Mouse (Mus musculus): ENCODE data around the gene Gm40193. TPM values are rescaled to one million over a fixed set of nuclear protein-coding genes. Genes with fewer than 3 reads are reported as not detected.

The Gm40193 gene
- polyA plus RNA-seq, 1 experiment, result not detected

- Histone ChIP-seq H3K27ac (ENCODE audit: control insufficient read depth, insufficient read depth, low read length) (peak overlapping the region; percentile 58; the same call in 1 of the 2 replicates), H3K27me3 (ENCODE audit: control insufficient read depth, insufficient read depth, low read length) (no peaks in the 10 kb centered on the region), H3K4me3 (ENCODE audit: control insufficient read depth, insufficient read depth, low read length) (peak overlapping the region; percentile 80), H3K4me1 (replicated peaks; ENCODE audit: control insufficient read depth, insufficient read depth, low read length) (peaks cover 10% of the 10 kb centered on the region), H3K36me3 (ENCODE audit: control insufficient read depth, insufficient read depth, low read length) (no peaks in the 10 kb centered on the region)
- 9% methylated on average over 25 of the region's 25 CpGs for WGBS
- TF ChIP-seq POLR2A (IDR thresholded peaks at IDR 0.05; ENCODE audit: control insufficient read depth, extremely low read depth, insufficient read depth, low read length, poor library complexity) (no peak), CTCF (IDR thresholded peaks at IDR 0.05; ENCODE audit: borderline replicate concordance, control insufficient read depth, extremely low read depth, insufficient read depth, low read length, poor library complexity) (no peak)
- peak; percentile 51 for DNase-seq
Observed at GRCm38 (mm10) chr11:70563470-70564275, 30.9 kb upstream of the Gm40193 start.

DNA sequence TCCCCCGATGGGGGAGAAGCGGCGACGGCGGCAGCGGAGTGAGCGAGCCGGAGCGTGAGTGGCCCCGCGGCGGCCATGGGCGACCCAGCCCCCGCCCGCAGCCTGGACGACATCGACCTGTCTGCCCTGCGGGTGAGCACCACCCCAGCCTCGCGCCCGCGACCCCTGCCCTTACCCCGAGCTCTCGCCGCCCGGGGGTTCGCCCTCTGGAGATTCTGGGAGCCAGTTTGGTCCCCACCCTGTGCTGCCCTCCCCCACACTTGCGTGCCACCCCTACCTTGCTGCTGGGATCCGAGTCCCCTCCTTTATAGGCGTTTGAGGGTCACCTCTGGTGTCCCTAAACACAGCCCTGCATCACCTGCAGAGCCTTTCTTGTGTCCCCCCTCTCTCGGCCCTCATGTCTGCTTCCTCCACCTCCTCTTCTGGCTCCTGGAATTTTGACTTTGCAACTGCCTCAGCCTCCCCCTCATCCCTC is 30.3 kb upstream of the Gm40193 start:
- no peak for TF ChIP-seq POLR2A (IDR thresholded peaks at IDR 0.05; ENCODE audit: control insufficient read depth, extremely low read depth, insufficient read depth, low read length, poor library complexity)
- no peak for TF ChIP-seq CTCF (IDR thresholded peaks at IDR 0.05; ENCODE audit: borderline replicate concordance, control insufficient read depth, extremely low read depth, insufficient read depth, low read length, poor library complexity)

DNA sequence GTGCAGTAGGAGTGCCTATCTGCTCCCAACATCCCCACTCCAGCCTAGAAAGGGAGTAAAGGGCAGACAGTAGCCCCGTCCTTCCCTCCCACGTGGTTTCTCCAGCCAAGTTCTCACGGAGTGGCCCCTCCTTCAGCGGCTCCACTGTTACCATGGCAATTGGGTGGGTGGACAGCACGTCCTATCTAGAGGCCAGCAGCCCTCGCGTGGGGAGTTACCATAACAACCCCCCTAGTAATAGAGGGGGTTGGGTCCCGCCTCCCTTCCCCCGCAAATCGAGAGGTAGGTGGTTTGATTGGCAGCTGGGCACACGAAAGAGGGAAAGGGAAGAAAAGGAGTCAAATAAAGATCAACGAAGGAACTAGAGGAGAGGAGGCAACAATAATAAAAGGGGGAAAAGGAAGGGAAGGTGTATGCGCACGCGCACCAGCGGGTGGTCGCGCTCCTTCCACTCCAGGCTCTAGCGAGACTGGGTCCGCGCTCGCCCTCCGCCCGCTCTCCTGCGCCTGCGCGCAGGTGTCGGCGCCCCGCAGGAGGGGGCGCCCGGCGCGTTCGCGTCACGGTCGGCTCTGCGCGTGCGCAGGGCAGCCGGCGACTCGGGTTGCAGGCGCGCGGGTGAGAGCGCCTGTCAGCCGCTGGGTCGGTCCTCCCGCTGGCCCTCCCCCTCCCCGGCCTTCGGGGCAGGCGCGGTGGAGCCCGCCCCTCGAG is 29.7 kb upstream of the Gm40193 start, which contains the start of gene Mink1:
TSS of gene Mink1 (plus strand) at position 595 of the 708 bp plus-strand sequence.
- H3K4me1 ChIP-seq (replicated peaks; ENCODE audit: control insufficient read depth, insufficient read depth, low read length), result peaks cover 10% of the 10 kb centered on the region
- H3K4me3 ChIP-seq (ENCODE audit: control insufficient read depth, insufficient read depth, low read length), result peak within 1 kb of the TSS; percentile 80
- H3K27me3 ChIP-seq (ENCODE audit: control insufficient read depth, insufficient read depth, low read length), result no peaks in the 10 kb centered on the region
- peak within 1 kb of the TSS; percentile 58; the same call in 1 of the 2 replicates for H3K27ac ChIP-seq (ENCODE audit: control insufficient read depth, insufficient read depth, low read length)
- peak; percentile 90 for DNase-seq
- TF ChIP-seq CTCF (IDR thresholded peaks at IDR 0.05; ENCODE audit: borderline replicate concordance, control insufficient read depth, extremely low read depth, insufficient read depth, low read length, poor library complexity) (peak; percentile 72; the same call in 1 of the 2 replicates), POLR2A (IDR thresholded peaks at IDR 0.05; ENCODE audit: control insufficient read depth, extremely low read depth, insufficient read depth, low read length, poor library complexity) (peak; percentile 86)
- under 1% methylated on average over 55 of the region's 57 CpGs for WGBS
- no peaks in the 10 kb centered on the region for H3K36me3 ChIP-seq (ENCODE audit: control insufficient read depth, insufficient read depth, low read length)

More for the DNA sequence above, 30.3 kb upstream of the Gm40193 start:
- DNase-seq, result no peak
- Histone ChIP-seq H3K4me1 (replicated peaks; ENCODE audit: control insufficient read depth, insufficient read depth, low read length) (peaks cover 10% of the 10 kb centered on the region), H3K36me3 (ENCODE audit: control insufficient read depth, insufficient read depth, low read length) (no peaks in the 10 kb centered on the region), H3K27me3 (ENCODE audit: control insufficient read depth, insufficient read depth, low read length) (no peaks in the 10 kb centered on the region), H3K27ac (ENCODE audit: control insufficient read depth, insufficient read depth, low read length) (peak overlapping the region; percentile 58; the same call in 1 of the 2 replicates), H3K4me3 (ENCODE audit: control insufficient read depth, insufficient read depth, low read length) (peak overlapping the region; percentile 80)
- under 1% methylated on average over 30 of the region's 31 CpGs for WGBS

DNA sequence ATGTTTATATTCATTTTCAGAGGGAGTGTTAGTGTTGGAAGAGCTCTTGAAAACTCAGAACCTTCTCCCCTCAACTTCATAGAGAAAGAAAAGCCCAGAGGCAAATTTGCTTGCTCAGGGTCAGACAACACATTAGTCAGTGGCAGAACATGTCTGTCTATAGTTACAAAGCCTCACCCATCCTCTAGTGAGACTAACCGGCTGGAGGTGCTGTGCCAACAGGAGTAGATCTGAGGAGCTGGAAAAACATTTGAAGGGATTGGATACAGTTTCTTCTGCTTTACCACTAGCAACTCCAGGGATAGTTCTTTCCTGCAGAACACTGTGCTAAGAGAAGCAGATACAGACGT is 29.2 kb upstream of the Gm40193 start:
- Histone ChIP-seq H3K27me3 (ENCODE audit: control insufficient read depth, insufficient read depth, low read length) (no peaks in the 10 kb centered on the region), H3K27ac (ENCODE audit: control insufficient read depth, insufficient read depth, low read length) (no peak overlapping the region), H3K36me3 (ENCODE audit: control insufficient read depth, insufficient read depth, low read length) (no peaks in the 10 kb centered on the region), H3K4me3 (ENCODE audit: control insufficient read depth, insufficient read depth, low read length) (no peak overlapping the region), H3K4me1 (replicated peaks; ENCODE audit: control insufficient read depth, insufficient read depth, low read length) (peaks cover 10% of the 10 kb centered on the region)
- WGBS, result 14% methylated on average over 2 of the region's 2 CpGs
- no peak for TF ChIP-seq CTCF (IDR thresholded peaks at IDR 0.05; ENCODE audit: borderline replicate concordance, control insufficient read depth, extremely low read depth, insufficient read depth, low read length, poor library complexity)
- DNase-seq, result no peak

- TF ChIP-seq CTCF (IDR thresholded peaks at IDR 0.05; ENCODE audit: borderline replicate concordance, control insufficient read depth, extremely low read depth, insufficient read depth, low read length, poor library complexity) (no peak), POLR2A (IDR thresholded peaks at IDR 0.05; ENCODE audit: control insufficient read depth, extremely low read depth, insufficient read depth, low read length, poor library complexity) (no peak)
- no peak overlapping the region for H3K4me3 ChIP-seq (ENCODE audit: control insufficient read depth, insufficient read depth, low read length)
- WGBS, result 92% methylated on average over 9 of the region's 9 CpGs
- DNase-seq, result no peak
- no peak overlapping the region for H3K27ac ChIP-seq (ENCODE audit: control insufficient read depth, insufficient read depth, low read length)
- no peaks in the 10 kb centered on the region for H3K36me3 ChIP-seq (ENCODE audit: control insufficient read depth, insufficient read depth, low read length)
- peaks cover 4% of the 10 kb centered on the region for H3K4me1 ChIP-seq (replicated peaks; ENCODE audit: control insufficient read depth, insufficient read depth, low read length)
- no peaks in the 10 kb centered on the region for H3K27me3 ChIP-seq (ENCODE audit: control insufficient read depth, insufficient read depth, low read length)
Observed at GRCm38 (mm10) chr11:70557545-70557944, 24.8 kb upstream of the Gm40193 start.

DNA sequence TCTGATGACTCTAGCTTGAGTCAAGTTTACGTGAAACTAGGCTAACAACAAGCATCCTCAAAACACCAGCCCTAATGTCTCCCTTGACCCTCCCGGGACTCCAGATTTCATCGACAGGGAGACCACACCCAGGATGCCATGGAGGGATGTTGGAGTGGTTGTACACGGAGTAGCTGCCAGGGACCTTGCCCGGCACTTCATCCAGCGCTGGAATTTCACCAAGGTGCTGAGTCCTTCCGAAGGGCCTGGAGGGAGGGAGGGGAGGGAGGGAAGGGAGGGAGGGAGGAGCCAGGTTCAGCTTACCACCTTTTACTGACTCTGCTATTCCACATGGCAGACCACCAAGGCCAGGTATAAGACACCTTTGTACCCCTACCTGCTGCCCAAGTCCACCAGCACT is 21.2 kb upstream of the Gm40193 start:
- Histone ChIP-seq H3K27ac (ENCODE audit: control insufficient read depth, insufficient read depth, low read length) (no peak overlapping the region), H3K4me1 (replicated peaks; ENCODE audit: control insufficient read depth, insufficient read depth, low read length) (no peaks in the 10 kb centered on the region), H3K27me3 (ENCODE audit: control insufficient read depth, insufficient read depth, low read length) (no peaks in the 10 kb centered on the region), H3K36me3 (ENCODE audit: control insufficient read depth, insufficient read depth, low read length) (no peaks in the 10 kb centered on the region), H3K4me3 (ENCODE audit: control insufficient read depth, insufficient read depth, low read length) (no peak overlapping the region)
- 85% methylated on average over 7 of the region's 7 CpGs for WGBS
- TF ChIP-seq CTCF (IDR thresholded peaks at IDR 0.05; ENCODE audit: borderline replicate concordance, control insufficient read depth, extremely low read depth, insufficient read depth, low read length, poor library complexity) (no peak), POLR2A (IDR thresholded peaks at IDR 0.05; ENCODE audit: control insufficient read depth, extremely low read depth, insufficient read depth, low read length, poor library complexity) (no peak)
- DNase-seq, result no peak

Measured in thymus, adult 2 months (tissue).